Mouse (Mus musculus): ENCODE data around the gene Fbxl16. TPM values are rescaled to one million over a fixed set of nuclear protein-coding genes. Genes with fewer than 3 reads are reported as not detected.

Gene Fbxl16
- total and polyA plus RNA-seq, 3 experiments = not detected

DNA sequence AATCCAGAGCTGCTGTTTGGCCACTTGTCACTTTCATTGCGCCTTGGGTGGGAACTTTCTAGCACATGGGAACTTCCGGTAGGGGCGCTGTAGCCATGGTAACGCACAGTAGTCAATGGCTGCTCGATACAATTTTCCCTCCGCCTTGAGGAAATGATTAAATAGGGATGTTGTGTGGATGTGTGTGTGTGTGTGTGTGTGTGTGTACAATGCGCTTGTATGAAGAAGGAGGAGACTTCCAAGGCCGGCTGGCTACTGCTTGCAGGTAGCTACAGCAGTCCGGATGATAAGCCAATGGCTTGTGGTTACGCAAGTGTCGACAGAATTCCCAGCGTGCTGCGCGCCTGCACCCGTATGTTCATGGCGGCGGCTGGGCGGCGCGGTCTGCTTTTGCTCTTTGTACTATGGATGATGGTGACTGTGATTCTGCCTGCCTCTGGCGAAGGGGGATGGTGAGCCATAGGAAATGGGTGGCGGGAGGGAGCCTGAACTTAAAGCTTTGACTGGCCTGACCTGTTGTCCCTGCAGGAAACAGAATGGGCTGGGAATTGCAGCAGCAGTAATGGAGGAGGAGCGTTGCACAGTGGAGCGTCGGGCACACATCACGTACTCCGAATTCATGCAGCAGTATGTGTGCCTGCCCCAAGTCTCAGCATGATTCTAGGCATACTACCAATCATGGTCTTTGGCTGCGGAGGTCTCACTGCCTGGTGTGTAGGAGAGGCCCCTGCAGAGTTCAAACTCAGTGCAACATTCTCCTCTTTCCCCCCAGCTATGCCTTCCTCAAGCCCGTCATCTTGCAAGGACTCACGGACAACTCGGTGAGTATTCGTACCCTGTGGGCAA is 20.1 kb downstream of the Fbxl16 start, which contains the start of gene Jmjd8:
Jmjd8 (plus strand) TSS at position 156 of the 846 bp plus-strand sequence.
- in situ Hi-C loops (cut with MboI; ENCODE audit: low pct_ligation_motif_present, low pct_unique_long_range_greater_than_20kb, low sequenced_read_pairs) = no loop called here
- Histone ChIP-seq H3K79me2 (replicated peaks; ENCODE audit: control insufficient read depth, extremely low read depth, insufficient read depth, poor library complexity, severe bottlenecking) (peaks cover 14% of the 10 kb centered on the region), H3K4me3 (replicated peaks in 1 of 3; ENCODE audit: low read depth in 2 of 3, low read length in 2 of 3, poor library complexity in 1 of 3) (peak within 1 kb of the TSS; percentile 43 to 64 (median 49)), H3K4me1 (ENCODE audit: control insufficient read depth in 1 of 2, insufficient read depth in 2 of 2) (peaks cover 26 to 61% of the 10 kb centered on the region in 2 experiments), H3K27me3 (replicated peaks) (no peaks in the 10 kb centered on the region), H3K9ac (ENCODE audit: insufficient read depth, low read depth) (no peak within 1 kb of the TSS), H3K4me2 (ENCODE audit: insufficient read depth, low read depth, poor library complexity, severe bottlenecking) (peak within 1 kb of the TSS; percentile 30), H3K36me3 (replicated peaks in 1 of 2; ENCODE audit: control insufficient read depth in 1 of 2, insufficient read depth in 1 of 2, low read length in 1 of 2) (peaks cover 49 to 70% of the 10 kb centered on the region in 2 experiments), H3K27ac (ENCODE audit: insufficient read depth, low read depth) (peak within 1 kb of the TSS; percentile 1; the same call in 1 of the 2 replicates), H3K9me3 (replicated peaks; ENCODE audit: low read length) (no peaks in the 10 kb centered on the region)
- DNase-seq (ENCODE audit: extremely low read depth) = peak; percentile 68
- TF ChIP-seq ELF1 (IDR thresholded peaks at IDR 0.05; ENCODE audit: low read depth, low read length) (peak; percentile 62), GABPA (IDR thresholded peaks at IDR 0.05; ENCODE audit: insufficient replicate concordance, low read depth, low read length) (no peak), USF1 (IDR thresholded peaks at IDR 0.05; ENCODE audit: low read depth, low read length) (no peak), CTCF (conservative IDR thresholded peaks at IDR 0.05 in 1 of 2, IDR thresholded peaks at IDR 0.05 in 1 of 2; ENCODE audit: low read depth in 2 of 2, low read length in 2 of 2) (peak in 1 of 2 experiments; percentile 43; a peak in 2 of 4 replicates), MYC (IDR thresholded peaks at IDR 0.05; ENCODE audit: low read depth, low read length) (peak; percentile 42; the same call in 1 of the 2 replicates), IRF4 (IDR thresholded peaks at IDR 0.05; ENCODE audit: low read depth, low read length) (no peak), ETS1 (conservative IDR thresholded peaks at IDR 0.05; ENCODE audit: low read depth, low read length) (no peak), MAX (IDR thresholded peaks at IDR 0.05; ENCODE audit: low read length) (no peak), HCFC1 (IDR thresholded peaks at IDR 0.05; ENCODE audit: low read depth, low read length) (peak; percentile 54), KAT2A (IDR thresholded peaks at IDR 0.05; ENCODE audit: insufficient replicate concordance, low read length) (no peak), ZC3H11A (IDR thresholded peaks at IDR 0.05; ENCODE audit: low read depth, low read length) (no peak), POLR2A (IDR thresholded peaks at IDR 0.05; ENCODE audit: low read depth, low read length) (peak; percentile 45; the same call in 1 of the 2 replicates), POLR2AphosphoS2 (IDR thresholded peaks at IDR 0.05; ENCODE audit: low read depth, low read length) (peak; percentile 26; the same call in 1 of the 2 replicates), NELFE (IDR thresholded peaks at IDR 0.05; ENCODE audit: low read depth, low read length) (0 out of 2 replicates have a peak, but pooled peaks have one; percentile 21), MXI1 (IDR thresholded peaks at IDR 0.05; ENCODE audit: low read depth, low read length) (0 out of 2 replicates have a peak, but pooled peaks have one; percentile 51), JUND (conservative IDR thresholded peaks at IDR 0.05; ENCODE audit: low read depth, low read length) (no peak), ZKSCAN1 (IDR thresholded peaks at IDR 0.05; ENCODE audit: borderline replicate concordance, low read depth, low read length) (no peak), TBP (conservative IDR thresholded peaks at IDR 0.05; ENCODE audit: low read depth, low read length) (no peak), NRF1 (IDR thresholded peaks at IDR 0.05; ENCODE audit: low read depth, low read length) (0 out of 2 replicates have a peak, but pooled peaks have one; percentile 21), PAX5 (IDR thresholded peaks at IDR 0.05; ENCODE audit: low read length) (no peak), RAD21 (IDR thresholded peaks at IDR 0.05; ENCODE audit: low read depth, low read length) (no peak), USF2 (conservative IDR thresholded peaks at IDR 0.05; ENCODE audit: low read depth, low read length) (no peak), SMC3 (IDR thresholded peaks at IDR 0.05; ENCODE audit: low read depth, low read length) (no peak), MAZ (IDR thresholded peaks at IDR 0.05; ENCODE audit: low read depth, low read length) (no peak), RCOR1 (conservative IDR thresholded peaks at IDR 0.05; ENCODE audit: low read depth, low read length) (no peak)
- dilution Hi-C loops (cut with MboI; ENCODE audit: extremely low pct_ligation_motif_present, extremely low pct_unique_long_range_greater_than_20kb, low sequenced_read_pairs) = no loop called here

Data from CH12.LX (cell line).